Mouse (Mus musculus): ENCODE results near the gene Arhgef18.
A peak's percentile ranks its signal among the peaks of the same experiment; 100 is the strongest.

Arhgef18 gene

DNA sequence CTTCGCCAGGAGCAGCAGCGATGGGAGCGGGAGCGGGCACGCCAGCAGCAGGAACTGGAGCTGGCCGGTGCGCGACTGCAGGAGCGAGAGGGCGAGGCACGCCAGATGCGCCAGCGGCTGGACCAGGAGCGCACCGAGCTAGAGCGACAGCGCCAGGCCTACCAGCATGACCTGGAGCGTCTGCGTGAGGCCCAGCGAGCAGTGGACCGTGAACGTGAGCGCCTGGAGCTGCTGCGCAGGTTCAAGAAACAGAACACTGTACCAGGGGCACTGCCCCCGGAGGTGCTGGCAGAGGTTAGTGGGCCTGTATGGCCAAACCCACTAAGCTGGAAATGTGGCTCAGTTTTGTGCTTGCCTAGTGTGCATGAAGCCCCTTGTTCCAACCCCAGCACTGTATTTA lies 59.2 kb downstream of the Arhgef18 start:
- no peak for ATAC-seq (ENCODE audit: low TSS enrichment)

- no peak for ATAC-seq (ENCODE audit: low TSS enrichment)
These were observed 70.4 kb downstream of the Arhgef18 start for GRCm38 (mm10) chr8:3463248-3463647.

GRCm38 (mm10) chr8:3464309-3464708 lies 71.5 kb downstream of the Arhgef18 start:
- no peak for ATAC-seq (ENCODE audit: low TSS enrichment)

- ATAC-seq (ENCODE audit: low TSS enrichment), result peak; percentile 81
These were observed 74.4 kb downstream of the Arhgef18 start, which contains the start of gene Pex11g for GRCm38 (mm10) chr8:3467006-3467885. Gene Pex11g, minus strand, starts transcription at chr8:3467680.

DNA sequence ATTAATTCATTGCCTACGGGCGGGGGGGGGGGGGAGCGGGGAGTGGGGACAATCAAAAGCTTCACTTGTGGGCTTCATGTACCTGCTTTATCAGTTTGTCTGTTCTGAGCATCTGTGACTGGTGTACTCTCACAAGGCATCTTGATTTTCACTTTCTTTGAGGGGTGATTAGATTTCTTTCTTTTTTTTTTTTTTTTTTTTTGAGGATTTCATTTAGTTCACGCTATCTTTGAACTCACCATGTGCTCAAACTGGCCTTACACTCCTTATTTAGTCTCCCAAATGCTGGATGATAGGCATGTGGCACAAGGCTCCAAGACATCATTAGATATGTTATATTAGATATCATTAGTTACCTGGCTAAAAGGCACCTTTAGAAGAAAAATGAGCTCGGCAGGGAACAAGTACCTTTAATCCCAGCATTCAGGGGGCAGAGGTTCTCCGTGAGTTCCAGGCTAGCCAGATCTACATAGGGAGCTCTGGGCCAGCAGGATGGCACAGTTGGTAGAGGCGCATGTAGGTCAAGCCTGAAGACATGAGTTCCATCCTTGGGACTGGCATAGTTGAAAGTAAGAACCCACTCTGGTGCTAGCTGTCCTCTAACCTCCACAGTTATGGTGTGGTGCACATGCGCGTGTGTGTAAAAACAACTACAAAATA lies 75.2 kb downstream of the Arhgef18 start:
- ATAC-seq (ENCODE audit: low TSS enrichment), result no peak

- no peak for ATAC-seq (ENCODE audit: low TSS enrichment)
These were observed 76.0 kb downstream of the Arhgef18 start for GRCm38 (mm10) chr8:3468838-3469237.

- no peak for ATAC-seq (ENCODE audit: low TSS enrichment)
These were observed 77.8 kb downstream of the Arhgef18 start, which contains the start of gene Tex45 for GRCm38 (mm10) chr8:3470562-3470961. Gene Tex45, plus strand, starts transcription at chr8:3470862.

DNA sequence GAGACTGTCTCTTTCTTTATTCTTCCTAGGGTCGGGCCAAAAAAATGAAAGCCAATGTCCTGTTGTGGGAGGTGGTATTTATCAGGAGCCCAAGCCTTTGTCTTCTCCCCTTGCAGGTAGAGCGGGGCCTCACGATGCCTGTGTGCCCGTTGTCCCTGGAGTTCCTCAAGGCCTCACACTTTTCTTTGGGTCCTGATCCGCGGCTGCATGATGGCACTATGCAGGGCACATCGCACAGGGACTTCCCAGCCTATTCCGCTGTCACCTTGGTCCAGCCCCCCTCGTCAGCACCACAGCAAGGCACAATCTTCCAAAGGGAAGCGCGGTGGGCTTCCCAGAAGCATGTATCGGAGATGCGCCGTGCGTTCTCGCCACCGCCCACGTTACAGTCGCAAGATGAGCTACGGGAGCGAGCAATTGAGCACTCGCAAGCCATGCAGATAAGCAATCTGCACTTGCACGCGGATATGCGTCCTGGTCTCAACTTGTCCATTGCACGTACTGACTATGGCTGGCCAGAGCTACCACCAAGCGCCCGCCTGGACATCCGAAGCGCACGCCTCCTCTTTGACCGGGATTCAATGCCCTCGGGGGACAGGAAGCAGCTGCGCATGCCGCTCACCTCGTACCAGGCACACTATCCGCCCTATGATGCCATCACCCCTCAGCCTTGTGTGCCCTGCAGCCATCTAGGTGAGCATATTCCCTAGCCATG lies 83.1 kb downstream of the Arhgef18 start:
- 0 out of 2 replicates have a peak, but pooled peaks have one; percentile 20 for ATAC-seq (ENCODE audit: low TSS enrichment)

DNA sequence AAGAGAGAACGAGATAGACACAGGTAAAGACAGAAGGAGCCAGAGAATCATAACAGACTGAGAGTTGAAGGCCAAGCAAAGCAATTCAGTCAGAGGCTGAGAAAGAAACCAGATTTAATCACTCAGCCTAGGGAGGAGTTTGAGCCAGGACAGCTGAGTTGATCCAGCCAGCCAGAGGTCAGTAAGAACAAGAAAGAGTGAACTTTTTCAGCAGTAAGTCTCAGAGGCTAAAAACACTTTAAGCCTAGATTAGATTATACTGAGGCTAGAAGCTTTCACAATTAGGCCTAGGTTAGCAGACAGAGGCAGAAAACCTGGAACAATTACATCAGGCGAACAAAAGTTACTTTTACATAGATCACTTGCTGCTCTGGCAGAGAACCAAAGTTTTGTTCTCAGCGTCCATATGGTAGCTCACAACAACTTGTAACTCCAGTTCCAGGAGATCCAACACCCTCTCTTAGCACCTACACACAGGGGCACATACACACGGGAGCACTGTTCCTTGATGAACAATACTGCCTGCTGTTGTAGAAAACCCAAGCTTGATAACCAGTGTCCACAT lies 87.5 kb downstream of the Arhgef18 start:
- ATAC-seq (ENCODE audit: low TSS enrichment), result no peak

DNA sequence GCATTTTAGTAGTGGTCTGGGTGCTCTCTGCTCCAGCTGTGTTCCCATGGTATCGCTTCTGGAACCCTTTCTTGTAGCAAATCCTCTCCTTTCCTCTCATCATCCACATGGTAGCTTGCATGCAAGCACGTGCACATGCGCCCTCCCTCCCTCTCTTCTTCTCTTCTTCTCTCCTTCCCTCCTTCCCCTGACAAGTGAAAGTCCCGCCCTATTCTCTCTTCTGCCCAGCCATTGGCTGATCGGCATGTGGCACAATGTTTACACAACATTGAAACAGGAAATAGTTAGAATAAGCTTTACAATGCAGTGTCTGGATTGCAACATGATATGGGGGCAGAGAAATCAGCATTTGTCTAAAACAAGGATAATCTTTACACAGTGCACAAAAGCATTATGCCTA lies 88.8 kb downstream of the Arhgef18 start:
- ATAC-seq (ENCODE audit: low TSS enrichment), result no peak

- no peak for ATAC-seq (ENCODE audit: low TSS enrichment)
These were observed 89.5 kb downstream of the Arhgef18 start for GRCm38 (mm10) chr8:3482240-3482740.

DNA sequence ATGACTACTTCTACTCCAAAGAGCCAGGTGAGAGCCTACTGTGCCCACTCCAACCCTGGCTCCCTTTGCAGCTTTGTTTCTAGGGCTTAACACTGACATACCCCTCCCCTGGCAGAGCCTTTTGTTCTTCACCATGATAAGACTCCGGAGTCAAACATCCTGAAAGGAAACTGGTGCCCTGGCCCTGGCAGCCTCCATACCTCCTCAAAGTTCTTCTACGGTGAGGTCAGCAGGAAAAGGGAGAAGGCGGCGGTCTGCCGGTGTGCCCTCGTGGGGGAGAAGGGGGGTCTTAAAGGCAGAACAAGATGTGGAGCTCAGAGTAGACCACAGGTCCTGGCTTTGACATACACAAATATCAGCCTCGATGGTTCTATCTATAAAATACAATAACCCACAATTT lies 90.7 kb downstream of the Arhgef18 start:
- ATAC-seq (ENCODE audit: low TSS enrichment), result no peak

- no peak for ATAC-seq (ENCODE audit: low TSS enrichment)
These were observed 92.4 kb downstream of the Arhgef18 start for GRCm38 (mm10) chr8:3485192-3485591.

- peak; percentile 84 for ATAC-seq (ENCODE audit: low TSS enrichment)
These were observed 100.4 kb downstream of the Arhgef18 start, which contains the start of gene Zfp358 for GRCm38 (mm10) chr8:3492901-3493844. Gene Zfp358, plus strand, starts transcription at chr8:3493138.

DNA sequence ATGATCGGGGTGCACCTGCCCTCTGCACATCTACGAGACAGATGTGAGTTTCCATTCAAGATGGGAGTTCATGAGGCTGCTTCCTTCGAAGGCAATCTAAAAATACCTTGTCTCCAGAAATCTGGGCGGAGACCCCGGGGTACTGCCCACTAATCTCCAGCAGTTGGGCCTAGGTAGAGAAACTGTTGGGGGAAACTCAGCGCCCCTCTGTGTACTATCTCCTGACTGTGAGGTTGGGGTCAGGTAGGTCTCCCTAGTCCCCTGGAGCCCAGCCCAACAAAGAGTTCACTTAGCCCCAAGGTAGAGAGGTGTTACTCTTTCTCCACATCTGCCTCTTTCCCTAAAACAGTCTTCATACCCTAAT lies 101.0 kb downstream of the Arhgef18 start:
- no peak for ATAC-seq (ENCODE audit: low TSS enrichment)

- ATAC-seq (ENCODE audit: low TSS enrichment), result no peak
These were observed 103.0 kb downstream of the Arhgef18 start for GRCm38 (mm10) chr8:3495578-3496427.

DNA sequence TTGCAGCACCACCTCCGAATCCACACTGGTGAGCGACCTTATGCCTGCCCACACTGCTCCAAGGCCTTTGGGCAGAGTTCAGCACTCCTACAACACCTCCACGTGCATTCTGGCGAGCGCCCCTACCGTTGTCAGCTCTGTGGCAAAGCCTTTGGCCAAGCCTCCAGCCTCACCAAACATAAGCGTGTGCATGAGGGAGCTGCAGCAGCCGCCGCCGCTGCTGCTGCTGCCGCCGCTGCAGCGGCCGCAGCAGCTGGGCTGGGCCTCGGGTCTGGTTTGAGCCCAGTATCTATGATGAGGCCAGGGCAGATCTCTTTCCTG lies 103.6 kb downstream of the Arhgef18 start:
- ATAC-seq (ENCODE audit: low TSS enrichment), result no peak

GRCm38 (mm10) chr8:3498583-3498982 lies 105.8 kb downstream of the Arhgef18 start:
- no peak for ATAC-seq (ENCODE audit: low TSS enrichment)

- peak; percentile 27 for ATAC-seq (ENCODE audit: low TSS enrichment)
These were observed 106.9 kb downstream of the Arhgef18 start for GRCm38 (mm10) chr8:3499751-3500150.

Data from frontal cortex, adult (tissue).